Mouse (Mus musculus): ENCODE measurements around the gene Psd4. TPM values are rescaled to one million over a fixed set of nuclear protein-coding genes. Genes with fewer than 3 reads are reported as not detected.

Psd4 gene
- polyA plus RNA-seq, 1 experiment: under 0.01 TPM

DNA sequence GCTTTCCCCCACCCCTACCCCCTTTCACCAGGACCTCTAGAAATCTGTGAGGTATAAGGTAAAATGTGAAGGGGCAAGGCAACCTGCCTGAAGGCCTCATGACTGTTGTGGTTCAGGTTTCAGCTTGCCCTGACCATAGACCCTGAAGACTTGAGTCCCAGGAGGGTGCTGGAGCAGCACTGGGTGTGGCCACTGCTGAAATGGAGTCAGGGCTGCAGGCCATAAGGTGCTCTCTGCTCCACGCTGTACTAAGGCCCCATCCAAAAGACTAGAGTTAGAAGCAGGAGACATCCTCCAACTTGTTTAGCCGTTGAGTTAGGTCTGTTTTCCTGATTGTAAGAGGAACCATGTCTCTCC, 19.6 kb downstream of the Psd4 start:
- Histone ChIP-seq H3K36me3 (ENCODE audit: control insufficient read depth, insufficient read depth) (no peaks in the 10 kb centered on the region), H3K27me3 (ENCODE audit: control insufficient read depth, insufficient read depth, insufficient read length) (no peaks in the 10 kb centered on the region), H3K79me3 (ENCODE audit: low read depth) (no peaks in the 10 kb centered on the region), H3K79me2 (ENCODE audit: control insufficient read depth, insufficient read depth) (no peaks in the 10 kb centered on the region), H3ac (ENCODE audit: control insufficient read depth, insufficient read length, low read depth) (no peak overlapping the region), H3K4me3 (ENCODE audit: insufficient read depth, poor library complexity, severe bottlenecking) (no peak overlapping the region)
- TF ChIP-seq CEBPB (IDR thresholded peaks at IDR 0.05; ENCODE audit: low read depth) (no peak), USF1 (IDR thresholded peaks at IDR 0.05; ENCODE audit: low read depth) (no peak), MAX (IDR thresholded peaks at IDR 0.05) (no peak), MYOD1 (IDR thresholded peaks at IDR 0.05; ENCODE audit: control insufficient read depth, insufficient read length, low read depth) (no peak), FOSL1 (IDR thresholded peaks at IDR 0.05; ENCODE audit: insufficient read depth, low read length, poor library complexity, severe bottlenecking) (no peak), MYOG (IDR thresholded peaks at IDR 0.05; ENCODE audit: control insufficient read depth, extremely low read depth, insufficient read length) (no peak), CTCF (IDR thresholded peaks at IDR 0.05; ENCODE audit: control insufficient read depth, insufficient read depth, insufficient read length) (no peak)

DNA sequence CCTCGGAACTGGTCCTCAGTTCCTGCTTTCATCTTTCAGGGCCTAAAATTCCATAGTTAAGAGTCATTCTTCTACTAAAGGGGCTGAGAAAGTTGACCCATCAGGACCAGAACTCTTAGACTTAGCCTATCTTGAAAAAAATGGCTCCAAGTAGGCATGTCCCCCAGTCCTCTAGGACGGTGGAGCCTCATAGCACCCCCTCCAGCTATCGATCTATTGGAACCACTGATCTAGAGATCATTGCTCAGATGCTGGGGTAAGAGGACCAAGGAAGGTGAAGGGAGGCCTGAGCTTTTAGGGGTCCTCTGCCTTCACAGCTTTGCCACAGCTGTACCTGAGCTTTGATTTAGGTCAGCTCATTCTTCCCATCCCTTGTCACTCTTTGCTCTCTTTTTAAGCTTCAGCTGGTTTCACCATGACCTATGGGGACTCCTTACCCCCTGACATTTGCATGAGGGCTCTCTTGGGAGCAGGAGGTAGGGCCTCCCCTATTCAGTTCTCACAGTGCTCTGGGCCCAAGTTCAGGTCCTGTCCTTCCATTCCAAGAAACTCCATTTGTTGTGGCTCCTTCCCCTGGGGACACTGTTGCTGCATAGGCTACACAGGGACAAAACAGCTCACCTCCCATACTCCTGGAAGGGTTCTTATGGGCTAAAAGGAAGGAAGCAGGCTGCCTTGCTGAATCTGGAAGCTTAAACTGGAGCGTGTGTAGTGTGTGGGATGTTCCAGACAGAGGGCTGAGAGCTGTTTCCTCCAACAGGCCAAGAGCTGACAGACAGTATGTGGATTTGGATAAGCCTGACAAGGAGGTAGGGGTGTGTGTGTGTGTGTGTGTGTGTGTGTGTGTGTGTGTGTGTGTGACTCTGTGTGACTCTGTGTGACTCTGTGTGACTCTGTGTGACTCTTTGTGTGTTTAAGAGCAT, 20.2 kb downstream of the Psd4 start:
- Histone ChIP-seq H3K79me2 (ENCODE audit: control insufficient read depth, insufficient read depth) (no peaks in the 10 kb centered on the region), H3K36me3 (ENCODE audit: control insufficient read depth, insufficient read depth) (no peaks in the 10 kb centered on the region), H3K4me3 (ENCODE audit: insufficient read depth, poor library complexity, severe bottlenecking) (no peak overlapping the region), H3ac (ENCODE audit: control insufficient read depth, insufficient read length, low read depth) (no peak overlapping the region), H3K27me3 (ENCODE audit: control insufficient read depth, insufficient read depth, insufficient read length) (no peaks in the 10 kb centered on the region), H3K79me3 (ENCODE audit: low read depth) (no peaks in the 10 kb centered on the region)
- TF ChIP-seq USF1 (IDR thresholded peaks at IDR 0.05; ENCODE audit: low read depth) (no peak), FOSL1 (IDR thresholded peaks at IDR 0.05; ENCODE audit: insufficient read depth, low read length, poor library complexity, severe bottlenecking) (no peak), MYOD1 (IDR thresholded peaks at IDR 0.05; ENCODE audit: control insufficient read depth, insufficient read length, low read depth) (no peak), CEBPB (IDR thresholded peaks at IDR 0.05; ENCODE audit: low read depth) (no peak), MYOG (IDR thresholded peaks at IDR 0.05; ENCODE audit: control insufficient read depth, extremely low read depth, insufficient read length) (no peak), CTCF (IDR thresholded peaks at IDR 0.05; ENCODE audit: control insufficient read depth, insufficient read depth, insufficient read length) (no peak), MAX (IDR thresholded peaks at IDR 0.05) (no peak)

DNA sequence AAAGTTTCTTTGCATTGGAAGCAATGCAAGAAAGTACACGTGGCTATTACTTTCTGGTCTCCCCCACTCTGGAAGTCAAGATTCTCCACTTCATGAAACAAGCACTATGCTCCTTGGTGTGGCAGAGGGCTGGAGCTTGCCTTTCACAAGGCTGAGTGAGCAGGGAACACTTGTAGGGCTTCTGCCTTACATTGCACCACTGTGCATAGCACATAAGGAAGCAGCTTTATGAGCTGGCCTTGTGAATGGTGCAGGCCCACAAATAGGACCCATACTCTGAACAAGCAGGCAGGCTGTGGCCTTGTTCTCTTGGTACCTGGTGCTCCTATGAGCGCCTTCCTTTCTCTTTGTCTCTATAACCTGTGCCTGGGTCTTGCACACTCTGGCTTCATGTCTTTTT, 25.9 kb downstream of the Psd4 start:
- Histone ChIP-seq H3K79me2 (ENCODE audit: control insufficient read depth, insufficient read depth) (no peaks in the 10 kb centered on the region), H3K79me3 (ENCODE audit: low read depth) (no peaks in the 10 kb centered on the region), H3K36me3 (ENCODE audit: control insufficient read depth, insufficient read depth) (no peaks in the 10 kb centered on the region), H3K4me3 (ENCODE audit: insufficient read depth, poor library complexity, severe bottlenecking) (no peak overlapping the region), H3K27me3 (ENCODE audit: control insufficient read depth, insufficient read depth, insufficient read length) (no peaks in the 10 kb centered on the region), H3ac (ENCODE audit: control insufficient read depth, insufficient read length, low read depth) (no peak overlapping the region)
- TF ChIP-seq MYOD1 (IDR thresholded peaks at IDR 0.05; ENCODE audit: control insufficient read depth, insufficient read length, low read depth) (no peak), CEBPB (IDR thresholded peaks at IDR 0.05; ENCODE audit: low read depth) (no peak), MYOG (IDR thresholded peaks at IDR 0.05; ENCODE audit: control insufficient read depth, extremely low read depth, insufficient read length) (no peak), CTCF (IDR thresholded peaks at IDR 0.05; ENCODE audit: control insufficient read depth, insufficient read depth, insufficient read length) (no peak), MAX (IDR thresholded peaks at IDR 0.05) (no peak), USF1 (IDR thresholded peaks at IDR 0.05; ENCODE audit: low read depth) (no peak), FOSL1 (IDR thresholded peaks at IDR 0.05; ENCODE audit: insufficient read depth, low read length, poor library complexity, severe bottlenecking) (no peak)

DNA sequence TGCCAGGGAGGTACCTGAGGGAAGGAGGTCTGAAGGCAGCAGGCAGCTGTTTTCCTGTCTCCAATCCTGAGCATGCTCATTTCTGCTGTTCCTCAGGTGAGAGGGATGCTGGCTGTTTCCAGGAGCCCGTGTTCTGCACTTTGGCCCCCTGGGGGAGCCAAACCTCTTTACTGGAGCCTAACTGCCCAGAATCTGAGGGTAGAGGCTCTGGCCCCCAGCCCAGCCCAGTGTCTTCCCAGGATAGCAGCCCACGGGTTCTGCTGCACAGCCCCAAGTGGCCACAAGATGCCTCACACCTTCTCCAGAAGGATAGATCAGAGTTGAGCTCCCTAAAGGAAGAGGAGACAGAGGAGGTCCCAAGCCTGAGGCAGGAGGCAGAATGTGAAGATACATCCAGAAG, 29.7 kb downstream of the Psd4 start:
- Histone ChIP-seq H3K4me3 (ENCODE audit: insufficient read depth, poor library complexity, severe bottlenecking) (no peak overlapping the region), H3K36me3 (ENCODE audit: control insufficient read depth, insufficient read depth) (no peaks in the 10 kb centered on the region), H3K79me3 (ENCODE audit: low read depth) (no peaks in the 10 kb centered on the region), H3K27me3 (ENCODE audit: control insufficient read depth, insufficient read depth, insufficient read length) (no peaks in the 10 kb centered on the region), H3K79me2 (ENCODE audit: control insufficient read depth, insufficient read depth) (no peaks in the 10 kb centered on the region), H3ac (ENCODE audit: control insufficient read depth, insufficient read length, low read depth) (no peak overlapping the region)
- TF ChIP-seq CEBPB (IDR thresholded peaks at IDR 0.05; ENCODE audit: low read depth): no peak
- no peak for TF ChIP-seq CTCF (IDR thresholded peaks at IDR 0.05; ENCODE audit: control insufficient read depth, insufficient read depth, insufficient read length)
- no peak for TF ChIP-seq USF1 (IDR thresholded peaks at IDR 0.05; ENCODE audit: low read depth)
- no peak for TF ChIP-seq MYOG (IDR thresholded peaks at IDR 0.05; ENCODE audit: control insufficient read depth, extremely low read depth, insufficient read length)
- TF ChIP-seq MYOD1 (IDR thresholded peaks at IDR 0.05; ENCODE audit: control insufficient read depth, insufficient read length, low read depth): no peak

DNA sequence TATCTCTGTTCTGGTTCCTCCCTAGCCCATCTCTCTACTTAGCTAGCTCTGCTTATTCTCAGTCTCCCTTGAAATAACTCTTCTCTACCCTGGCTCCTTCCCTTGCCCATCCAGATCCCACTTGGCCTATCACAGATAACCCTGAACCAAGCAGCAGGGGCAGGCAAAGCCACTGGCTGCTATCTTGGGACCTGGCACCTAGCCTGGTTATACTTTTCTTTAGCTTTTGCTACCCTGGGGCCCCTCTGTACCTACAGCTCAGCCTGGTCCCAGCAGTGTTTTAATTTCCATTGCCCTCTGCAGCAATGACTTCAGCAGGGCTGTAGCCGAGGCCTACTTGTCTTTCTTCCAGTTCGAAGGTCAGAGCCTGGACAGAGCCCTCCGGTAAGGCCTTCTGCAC, 33.3 kb downstream of the Psd4 start:
- H3K36me3 ChIP-seq (ENCODE audit: control insufficient read depth, insufficient read depth): no peaks in the 10 kb centered on the region
- no peaks in the 10 kb centered on the region for H3K79me2 ChIP-seq (ENCODE audit: control insufficient read depth, insufficient read depth)
- no peaks in the 10 kb centered on the region for H3K79me3 ChIP-seq (ENCODE audit: low read depth)
- TF ChIP-seq CTCF (IDR thresholded peaks at IDR 0.05; ENCODE audit: control insufficient read depth, insufficient read depth, insufficient read length): no peak
- TF ChIP-seq MYOG (IDR thresholded peaks at IDR 0.05; ENCODE audit: control insufficient read depth, extremely low read depth, insufficient read length): no peak
- no peak for TF ChIP-seq MYOD1 (IDR thresholded peaks at IDR 0.05; ENCODE audit: control insufficient read depth, insufficient read length, low read depth)
- no peak for TF ChIP-seq USF1 (IDR thresholded peaks at IDR 0.05; ENCODE audit: low read depth)
- TF ChIP-seq MAX (IDR thresholded peaks at IDR 0.05): no peak
- no peak for TF ChIP-seq CEBPB (IDR thresholded peaks at IDR 0.05; ENCODE audit: low read depth)
- TF ChIP-seq FOSL1 (IDR thresholded peaks at IDR 0.05; ENCODE audit: insufficient read depth, low read length, poor library complexity, severe bottlenecking): no peak
- H3ac ChIP-seq (ENCODE audit: control insufficient read depth, insufficient read length, low read depth): no peak overlapping the region
- no peak overlapping the region for H3K4me3 ChIP-seq (ENCODE audit: insufficient read depth, poor library complexity, severe bottlenecking)
- H3K27me3 ChIP-seq (ENCODE audit: control insufficient read depth, insufficient read depth, insufficient read length): no peaks in the 10 kb centered on the region
